Mouse (Mus musculus) small intestine, adult 2 months (tissue): Measurements from ENCODE around the gene Zp1.

ENCODE experiments used
- CTCF ChIP-seq: fragments of 200-500 bp; IDR thresholded peaks from 2 replicates; pipeline ENCODE4 v1.5.1; 2012; ENCODE audit warnings: low read depth, mild to moderate bottlenecking, control low read depth, inconsistent platforms, low read length, moderate library complexity, mixed read lengths; ENCODE audit not compliant: insufficient replicate concordance, insufficient read length; ENCODE audit errors: extremely low read depth
- POLR2A ChIP-seq: fragments of 200-500 bp; IDR thresholded peaks from 2 replicates; pipeline ENCODE4 v1.6.1; 2012; ENCODE audit warnings: low read depth, mild to moderate bottlenecking, control low read depth, inconsistent platforms, low read length, moderate library complexity

- TF ChIP-seq CTCF (no peak), POLR2A (no peak)
Measured at GRCm38 (mm10) chr19:10904512-10904911, 15.9 kb downstream of the Zp1 start.
